Mouse (Mus musculus) CH12.LX (cell line): Measurements from ENCODE around the gene Tgfbr3l. TPM values are rescaled to one million over a fixed set of nuclear protein-coding genes. Genes with fewer than 3 reads are reported as not detected.

Experiments used
- DNase-seq: peaks from one replicate; pipeline ENCODE4 v3.0.0-alpha.2; 2013; ENCODE audit errors: extremely low read depth
- H3K27ac ChIP-seq: 2 replicates; pipeline ENCODE4 v1.5.1; 2012; ENCODE audit warnings: low read depth, mild to moderate bottlenecking, control low read depth, moderate library complexity; ENCODE audit not compliant: insufficient read depth
- H3K27me3 ChIP-seq: replicated peaks from 2 replicates; pipeline ENCODE3; 2012; ENCODE audit warnings: inconsistent platforms
- H3K36me3 ChIP-seq, 2 experiments: replicated peaks in 1 of 2; 2 replicates each; pipeline versions ENCODE3 to v1.6.1; 2012; ENCODE audit warnings: inconsistent platforms in 1 of 2, low read length in 1 of 2, mild to moderate bottlenecking in 1 of 2, mixed read lengths in 1 of 2, moderate library complexity in 1 of 2; ENCODE audit not compliant: control insufficient read depth in 1 of 2, insufficient read depth in 1 of 2
- H3K4me1 ChIP-seq, 2 experiments: 2 replicates each; pipeline ENCODE4 v1.6.1; 2012; ENCODE audit warnings: inconsistent platforms in 1 of 2, moderate library complexity in 1 of 2; ENCODE audit not compliant: insufficient read depth in 2 of 2, control insufficient read depth in 1 of 2
- H3K4me2 ChIP-seq: 2 replicates; pipeline ENCODE4 v1.6.1; 2012; ENCODE audit warnings: low read depth, mild to moderate bottlenecking, control low read depth; ENCODE audit not compliant: poor library complexity, insufficient read depth, severe bottlenecking
- H3K4me3 ChIP-seq, 3 experiments: fragments of 150-350 bp in 1 of 3; sonication (generic) in 1 of 3; replicated peaks in 1 of 3; 2 replicates each; pipeline versions ENCODE3 to v1.5.1; 2011 to 2012; ENCODE audit warnings: low read depth in 2 of 3, low read length in 2 of 3, mild to moderate bottlenecking in 2 of 3, moderate library complexity in 2 of 3, control low read depth in 1 of 3, improper control_type of control experiment in 1 of 3, inconsistent platforms in 1 of 3, mixed read lengths in 1 of 3; ENCODE audit not compliant: poor library complexity in 1 of 3
- H3K79me2 ChIP-seq: replicated peaks from 2 replicates; pipeline ENCODE4 v1.6.1; 2012; ENCODE audit warnings: mild to moderate bottlenecking, moderate library complexity; ENCODE audit not compliant: control insufficient read depth, poor library complexity, insufficient read depth, severe bottlenecking; ENCODE audit errors: extremely low read depth
- H3K9ac ChIP-seq: 2 replicates; pipeline ENCODE4 v1.6.1; 2012; ENCODE audit warnings: low read depth, mild to moderate bottlenecking, control low read depth, moderate library complexity; ENCODE audit not compliant: insufficient read depth
- H3K9me3 ChIP-seq: replicated peaks from 2 replicates; pipeline ENCODE3; 2012; ENCODE audit warnings: low read length, inconsistent platforms, mixed read lengths
- CHD1 ChIP-seq: IDR thresholded peaks from 2 replicates; pipeline ENCODE4 v1.6.1; 2012; ENCODE audit warnings: low read depth, low read length, improper control_type of control experiment, inconsistent platforms
- EP300 ChIP-seq: IDR thresholded peaks from 2 replicates; pipeline ENCODE4 v1.6.1; 2011; ENCODE audit warnings: low read length, improper control_type of control experiment
- GABPA ChIP-seq: IDR thresholded peaks from 2 replicates; pipeline ENCODE4 v1.6.1; 2012; ENCODE audit warnings: low read depth, low read length, improper control_type of control experiment, inconsistent platforms; ENCODE audit not compliant: insufficient replicate concordance
- IRF4 ChIP-seq: IDR thresholded peaks from 2 replicates; pipeline ENCODE4 v1.6.1; 2014; ENCODE audit warnings: low read depth, mild to moderate bottlenecking, inconsistent platforms, low read length, improper control_type of control experiment
- JUN ChIP-seq: IDR thresholded peaks from 2 replicates; pipeline ENCODE4 v1.6.1; 2011; ENCODE audit warnings: low read depth, mild to moderate bottlenecking, low read length, improper control_type of control experiment, moderate library complexity; ENCODE audit not compliant: insufficient read depth
- MAX ChIP-seq: IDR thresholded peaks from 2 replicates; pipeline ENCODE4 v1.6.1; 2011; ENCODE audit warnings: low read length, improper control_type of control experiment
- MAZ ChIP-seq: IDR thresholded peaks from 2 replicates; pipeline ENCODE4 v1.6.1; 2012; ENCODE audit warnings: low read depth, mild to moderate bottlenecking, inconsistent platforms, low read length, improper control_type of control experiment, moderate library complexity
- MYC ChIP-seq: IDR thresholded peaks from 2 replicates; pipeline ENCODE4 v1.6.1; 2011; ENCODE audit warnings: low read depth, mild to moderate bottlenecking, improper control_type of control experiment, low read length
- NELFE ChIP-seq: IDR thresholded peaks from 2 replicates; pipeline ENCODE4 v1.6.1; 2011; ENCODE audit warnings: low read depth, low read length, improper control_type of control experiment
- NRF1 ChIP-seq: IDR thresholded peaks from 2 replicates; pipeline ENCODE4 v1.6.1; 2014; ENCODE audit warnings: low read depth, mild to moderate bottlenecking, inconsistent platforms, low read length, improper control_type of control experiment, moderate library complexity
- PAX5 ChIP-seq: IDR thresholded peaks from 2 replicates; pipeline ENCODE4 v1.6.1; 2012; ENCODE audit warnings: low read length, inconsistent platforms, mixed read lengths
- RAD21 ChIP-seq: IDR thresholded peaks from 2 replicates; pipeline ENCODE4 v1.6.1; 2011; ENCODE audit warnings: low read depth, mild to moderate bottlenecking, low read length, improper control_type of control experiment, moderate library complexity
- SIN3A ChIP-seq: IDR thresholded peaks from 2 replicates; pipeline ENCODE4 v1.6.1; 2012; ENCODE audit warnings: low read length, improper control_type of control experiment, inconsistent platforms
- SMC3 ChIP-seq: IDR thresholded peaks from 2 replicates; pipeline ENCODE4 v1.6.1; 2011; ENCODE audit warnings: low read depth, low read length, improper control_type of control experiment
- TCF12 ChIP-seq: IDR thresholded peaks from 2 replicates; pipeline ENCODE4 v1.6.1; 2014; ENCODE audit warnings: low read depth, mild to moderate bottlenecking, inconsistent platforms, low read length, improper control_type of control experiment
- UBTF ChIP-seq: IDR thresholded peaks from 2 replicates; pipeline ENCODE4 v1.6.1; 2012; ENCODE audit warnings: low read depth, mild to moderate bottlenecking, inconsistent platforms, low read length, improper control_type of control experiment, moderate library complexity
- USF1 ChIP-seq: IDR thresholded peaks from 2 replicates; pipeline ENCODE4 v1.6.1; 2014; ENCODE audit warnings: low read depth, mild to moderate bottlenecking, inconsistent platforms, low read length, improper control_type of control experiment
- USF2 ChIP-seq: conservative IDR thresholded peaks from 2 replicates; pipeline ENCODE4 v1.6.1; 2011; ENCODE audit warnings: low read depth, low read length, improper control_type of control experiment
- ZKSCAN1 ChIP-seq: IDR thresholded peaks from 2 replicates; pipeline ENCODE4 v1.6.1; 2012; ENCODE audit warnings: low read depth, inconsistent platforms, low read length, improper control_type of control experiment, borderline replicate concordance
- ZMIZ1 ChIP-seq: IDR thresholded peaks from 2 replicates; pipeline ENCODE4 v1.6.1; 2012; ENCODE audit warnings: low read depth, mild to moderate bottlenecking, inconsistent platforms, low read length, improper control_type of control experiment
- ZNF384 ChIP-seq: IDR thresholded peaks from 2 replicates; pipeline ENCODE4 v1.6.1; 2012; ENCODE audit warnings: low read depth, low read length, improper control_type of control experiment, inconsistent platforms
- dilution Hi-C: fragments of 300-500 bp; cut with MboI; formaldehyde crosslinking; loops from 2 replicates; pipeline ENCODE4 v1.14.3; 2020; ENCODE audit warnings: low sequenced_read_pairs; ENCODE audit not compliant: extremely low pct_unique_long_range_greater_than_20kb, extremely low pct_ligation_motif_present
- in situ Hi-C: fragments of 300-500 bp; cut with MboI; formaldehyde crosslinking; loops from 3 replicates; pipeline ENCODE4 v1.14.3; 2019; ENCODE audit warnings: low sequenced_read_pairs, low pct_ligation_motif_present, low pct_unique_long_range_greater_than_20kb, mixed read lengths
- polyA plus RNA-seq: library from polyadenylated mRNA; unstranded; fragments of >175 nt; gene quantifications from 2 replicates; pipeline ENCODE4 v1.2.1, GENCODE M21; 2012; ENCODE audit warnings: low read depth; ENCODE audit not compliant: insufficient read length
- total RNA-seq, 2 experiments: library from RNA; depleted of rRNA; stranded (reverse); fragments of 300-350 nt in 1 of 2; fragments of >200 nt in 1 of 2; gene quantifications; 2 replicates each; pipeline ENCODE4 v1.2.3; 2012 to 2014

Gene Tgfbr3l
- total and polyA plus RNA-seq, 3 experiments, result 2.0 to 13.3 (median 4.5) TPM

DNA sequence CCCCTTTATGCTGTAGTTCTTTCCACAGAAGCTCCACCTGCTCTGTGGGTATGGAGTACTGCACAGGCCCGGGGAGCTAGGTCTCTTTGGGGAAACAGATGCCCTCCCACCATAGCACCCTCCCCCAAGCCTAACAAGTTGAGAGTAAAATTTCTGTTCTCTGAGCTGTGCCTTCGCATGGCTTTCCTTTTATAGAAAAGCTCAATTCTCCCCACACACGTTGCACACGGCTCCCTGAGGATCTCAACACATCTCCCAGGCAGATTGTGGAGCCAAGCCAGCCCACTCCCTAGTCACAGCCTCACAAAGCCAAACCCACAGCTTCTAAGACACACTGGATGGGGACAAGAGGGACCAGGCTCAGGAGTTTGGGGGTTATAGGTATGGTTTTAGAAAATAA lies 8.9 kb downstream of the Tgfbr3l start:
- no peak overlapping the region for H3K4me2 ChIP-seq
- dilution Hi-C loops, result no loop called here
- no peak overlapping the region for H3K4me3 ChIP-seq
- peaks cover 63 to 78% of the 10 kb centered on the region in 2 experiments for H3K36me3 ChIP-seq
- in situ Hi-C loops, result loop anchor here (10.0 kb wide), 1 partner anchor 58 kb away; no protein-coding TSS in a partner anchor
- H3K27ac ChIP-seq, result no peak overlapping the region
- no peak overlapping the region for H3K9ac ChIP-seq
- H3K4me1 ChIP-seq, result peaks cover 7 to 14% of the 10 kb centered on the region in 2 experiments
- TF ChIP-seq ZKSCAN1 (no peak), UBTF (no peak), JUN (no peak), MAZ (no peak), SIN3A (no peak), CHD1 (no peak), ZNF384 (no peak), EP300 (no peak), NRF1 (no peak), USF2 (no peak), PAX5 (no peak), TCF12 (no peak), NELFE (no peak), ZMIZ1 (no peak), GABPA (no peak), IRF4 (no peak)
- no peaks in the 10 kb centered on the region for H3K79me2 ChIP-seq
- no peaks in the 10 kb centered on the region for H3K9me3 ChIP-seq
- no peaks in the 10 kb centered on the region for H3K27me3 ChIP-seq
- no peak for DNase-seq

- dilution Hi-C loops, result no loop called here
- no peaks in the 10 kb centered on the region for H3K27me3 ChIP-seq
- in situ Hi-C loops, result loop anchor here (10.0 kb wide), 1 partner anchor 57 kb away; no protein-coding TSS in a partner anchor
- H3K4me3 ChIP-seq, result no peak overlapping the region
- no peaks in the 10 kb centered on the region for H3K79me2 ChIP-seq
- no peak overlapping the region for H3K27ac ChIP-seq
- DNase-seq, result no peak
- no peaks in the 10 kb centered on the region for H3K9me3 ChIP-seq
- no peak overlapping the region for H3K9ac ChIP-seq
- H3K36me3 ChIP-seq, result peaks cover 67 to 82% of the 10 kb centered on the region in 2 experiments
- no peak overlapping the region for H3K4me2 ChIP-seq
- TF ChIP-seq NRF1, result no peak
- TF ChIP-seq RAD21, result no peak
- TF ChIP-seq NELFE, result no peak
- TF ChIP-seq MAX, result no peak
- no peak for TF ChIP-seq SMC3
- no peak for TF ChIP-seq MYC
- TF ChIP-seq JUN, result no peak
- TF ChIP-seq USF1, result no peak
- TF ChIP-seq MAZ, result no peak
- no peak for TF ChIP-seq EP300
- no peak for TF ChIP-seq ZKSCAN1
- peaks cover 6 to 11% of the 10 kb centered on the region in 2 experiments for H3K4me1 ChIP-seq
Measured at GRCm38 (mm10) chr8:4257350-4257749, 9.3 kb downstream of the Tgfbr3l start.
